Mouse (Mus musculus): ENCODE measurements at regions not wholly inside any gene's neighbourhood (a gene's known extent, or its start where the extent isn't known, plus 50 kb on each side); places are given as distances from the start of the nearest gene placed in this dataset.

GRCm38 (mm10) chr2:148153513-148154271 lies 106.9 kb upstream of the Foxa2 start:
- no peak for TF ChIP-seq CTCF (IDR thresholded peaks at IDR 0.05; ENCODE audit: insufficient read depth, low read depth, low read length)
- TF ChIP-seq POLR2A (IDR thresholded peaks at IDR 0.05; ENCODE audit: insufficient read depth, low read depth, low read length), result no peak

Data from olfactory bulb, adult 2 months (tissue).